Mouse (Mus musculus): ENCODE measurements at regions not wholly inside any gene's neighbourhood (a gene's known extent, or its start where the extent isn't known, plus 50 kb on each side); places are given as distances from the start of the nearest gene placed in this dataset.

DNA sequence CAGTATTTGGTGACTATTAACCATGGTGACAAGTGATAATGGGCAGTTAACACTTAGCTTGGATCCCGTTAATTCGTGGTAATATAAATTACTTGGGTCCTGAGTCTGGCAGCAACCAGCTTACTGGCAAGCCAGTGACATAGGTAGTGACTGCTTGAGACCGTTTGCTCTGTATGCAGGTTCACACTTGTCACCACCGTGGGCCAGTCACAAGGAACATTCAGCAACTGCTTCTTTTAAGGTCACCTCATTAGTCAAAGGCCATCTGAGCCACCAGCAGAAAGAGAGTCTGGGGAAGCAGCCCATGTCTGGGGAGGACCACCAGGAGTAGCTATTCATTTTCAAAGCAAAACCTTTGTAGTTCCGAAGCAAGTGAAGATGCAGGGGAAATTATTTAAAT lies 220.3 kb upstream of the Mgmt start:
- no peak for TF ChIP-seq POLR2A (IDR thresholded peaks at IDR 0.05; ENCODE audit: control insufficient read depth in 1 of 2, insufficient read depth in 1 of 2, low read depth in 1 of 2, low read length in 2 of 2, poor library complexity in 1 of 2)
- TF ChIP-seq CTCF (IDR thresholded peaks at IDR 0.05 in 2 of 3, conservative IDR thresholded peaks at IDR 0.05 in 1 of 3; ENCODE audit: control insufficient read depth in 1 of 3, insufficient read depth in 1 of 3, low read depth in 2 of 3, low read length in 3 of 3, poor library complexity in 1 of 3, severe bottlenecking in 1 of 3), result no peak

Measured in MEL (cell line).